In genomic region chr10:75307130-75307529, GRCm38 (mm10) we compare ENCODE assay signal across 24 mouse cellular contexts.
"Had no signal": no experiment of that assay in that cellular context is flagged by ENCODE, and none has a peak within 500 bp of the region (broad histone marks: within the 10 kb centered on the region; RNA-seq: fewer than 3 reads in every experiment).

No protein-coding gene starts in this region.

- H3K9me3 ChIP-seq: heart, embryonic 12.5 days; hindbrain, embryonic 10.5 days; hindbrain, embryonic 12.5 days; intestine, embryonic 15.5 days; limb, embryonic 13.5 days had no signal

- ATAC-seq: forebrain, embryonic 16.5 days; hindbrain, embryonic 16.5 days; inflammation-experienced regulatory T-cells, adult 6 months; intestine, embryonic 15.5 days; intestine, postnatal 0 days had no signal

- H3K27me3 ChIP-seq: heart, embryonic 12.5 days; hindbrain, embryonic 12.5 days; intestine, embryonic 15.5 days; limb, embryonic 13.5 days had no signal

- H3K9ac ChIP-seq: heart, embryonic 12.5 days; hindbrain, embryonic 12.5 days; hindbrain, embryonic 14.5 days; intestine, embryonic 15.5 days; limb, embryonic 13.5 days had no signal

- H3K27ac ChIP-seq: gastrocnemius, adult 2 months; hindbrain, embryonic 10.5 days; hindbrain, embryonic 12.5 days; hindbrain, embryonic 14.5 days; intestine, embryonic 15.5 days; layer of hippocampus, adult 2 months; limb, embryonic 13.5 days had no signal

- H3K4me2 ChIP-seq: heart, embryonic 12.5 days; hindbrain, embryonic 12.5 days; hindbrain, embryonic 14.5 days; intestine, embryonic 15.5 days; limb, embryonic 13.5 days had no signal

- H3K4me3 ChIP-seq: gastrocnemius, adult 2 months; heart, embryonic 12.5 days; hindbrain, embryonic 10.5 days; hindbrain, embryonic 12.5 days; intestine, embryonic 15.5 days; layer of hippocampus, adult 2 months; limb, embryonic 13.5 days had no signal

- DNase-seq: gastrocnemius, adult 2 months; gastrocnemius, postnatal 10 days; gastrocnemius, postnatal 25 days; heart, adult 18-20 months; heart, postnatal 10 days; heart, postnatal 4 days; kidney, adult 18-20 months; kidney, adult 8-10 months; kidney, postnatal 10 days; kidney, postnatal 25 days; kidney, postnatal 4 days; layer of hippocampus, postnatal 36 days; left cerebral cortex, postnatal 4 days had no signal

- H3K4me1 ChIP-seq: limb, embryonic 13.5 days had no signal
